Comparison of ENCODE assay signal across 36 mouse cellular contexts in the genomic region with DNA sequence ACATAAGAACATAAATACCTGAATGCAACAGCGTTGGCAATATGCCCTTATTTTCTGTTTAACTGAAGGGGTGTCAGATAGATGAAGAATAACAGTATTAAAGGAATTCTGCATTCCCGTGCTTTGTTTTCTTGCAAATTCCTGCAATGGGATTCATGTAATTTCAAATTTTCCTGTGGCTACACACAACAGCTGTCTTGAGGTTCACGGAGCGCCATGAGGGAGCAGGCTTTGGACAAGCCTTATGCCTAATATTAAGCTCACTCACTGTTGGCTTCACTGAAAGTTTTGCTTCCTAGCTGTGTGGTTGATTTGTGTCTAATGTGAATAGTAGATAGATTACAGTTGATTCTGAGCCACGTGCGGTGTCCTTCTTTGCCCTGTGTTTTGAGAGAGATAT. TPM values are rescaled to one million over a fixed set of nuclear protein-coding genes. Genes with fewer than 3 reads are reported as not detected.
"Had no signal": no experiment of that assay in that cellular context is flagged by ENCODE, and none has a peak within 500 bp of the region (broad histone marks: within the 10 kb centered on the region; RNA-seq: fewer than 3 reads in every experiment).

No protein-coding gene starts in this region.

- H3K4me2 ChIP-seq: heart, embryonic 11.5 days; heart, embryonic 12.5 days; heart, embryonic 13.5 days; heart, embryonic 15.5 days; hindbrain, embryonic 12.5 days; hindbrain, embryonic 13.5 days; hindbrain, embryonic 14.5 days; hindbrain, embryonic 15.5 days; intestine, embryonic 15.5 days; kidney, embryonic 15.5 days had no signal

- DNase-seq: heart, postnatal 10 days; heart, postnatal 14 days; heart, postnatal 36 days; heart, postnatal 4 days; kidney, adult 11 months; kidney, adult 18-20 months; kidney, adult 2 months; kidney, adult 8-10 months; kidney, adult 9 months; kidney, postnatal 10 days; kidney, postnatal 14 days; kidney, postnatal 25 days; kidney, postnatal 36 days; kidney, postnatal 4 days; layer of hippocampus, adult 9-11 months; layer of hippocampus, postnatal 36 days had no signal

- H3K4me1 ChIP-seq: heart, embryonic 10.5 days; heart, embryonic 12.5 days; heart, embryonic 13.5 days; heart, embryonic 15.5 days; hindbrain, embryonic 10.5 days; hindbrain, embryonic 12.5 days; hindbrain, embryonic 13.5 days; hindbrain, embryonic 15.5 days; intestine, embryonic 15.5 days; kidney, embryonic 15.5 days had no signal

- ATAC-seq: hindbrain, embryonic 16.5 days; hindbrain, postnatal 0 days; inflammation-experienced regulatory T-cells, adult 6 months; intestine, embryonic 15.5 days; intestine, embryonic 16.5 days; intestine, postnatal 0 days had no signal

- H3K4me3 ChIP-seq: heart, embryonic 10.5 days; heart, embryonic 12.5 days; heart, embryonic 13.5 days; heart, embryonic 15.5 days; hindbrain, embryonic 10.5 days; hindbrain, embryonic 12.5 days; hindbrain, embryonic 13.5 days; hindbrain, embryonic 15.5 days; intestine, embryonic 15.5 days; kidney, embryonic 15.5 days; layer of hippocampus, adult 2 months had no signal

- H3K36me3 ChIP-seq: heart, embryonic 10.5 days; heart, embryonic 12.5 days; heart, embryonic 13.5 days; heart, embryonic 15.5 days; hindbrain, embryonic 10.5 days; hindbrain, embryonic 12.5 days; hindbrain, embryonic 13.5 days; hindbrain, embryonic 15.5 days; intestine, embryonic 15.5 days; kidney, embryonic 15.5 days had no signal

- H3K27ac ChIP-seq: heart, embryonic 10.5 days; heart, embryonic 13.5 days; heart, embryonic 15.5 days; hindbrain, embryonic 10.5 days; hindbrain, embryonic 12.5 days; hindbrain, embryonic 13.5 days; hindbrain, embryonic 14.5 days; hindbrain, embryonic 15.5 days; hindbrain, postnatal 0 days; intestine, embryonic 15.5 days; kidney, embryonic 15.5 days; kidney, postnatal 0 days; layer of hippocampus, adult 2 months had no signal

- H3K9me3 ChIP-seq: heart, embryonic 10.5 days; heart, embryonic 12.5 days; heart, embryonic 13.5 days; heart, embryonic 15.5 days; hindbrain, embryonic 10.5 days; hindbrain, embryonic 12.5 days; hindbrain, embryonic 13.5 days; hindbrain, embryonic 15.5 days; intestine, embryonic 15.5 days; kidney, embryonic 15.5 days had no signal

- H3K9ac ChIP-seq: heart, embryonic 12.5 days; heart, embryonic 13.5 days; heart, embryonic 15.5 days; hindbrain, embryonic 12.5 days; hindbrain, embryonic 13.5 days; hindbrain, embryonic 14.5 days; hindbrain, embryonic 15.5 days; intestine, embryonic 15.5 days; kidney, embryonic 15.5 days had no signal

- H3K27me3 ChIP-seq: heart, embryonic 12.5 days; heart, embryonic 13.5 days; heart, embryonic 15.5 days; hindbrain, embryonic 12.5 days; hindbrain, embryonic 13.5 days; hindbrain, embryonic 15.5 days; intestine, embryonic 15.5 days; kidney, embryonic 15.5 days had no signal

RNA-seq across cellular contexts. Expression of a gene that starts 47.1 kb away (rescaled TPM):
- total RNA-seq: hematopoietic stem cell, adult 5-6 weeks had no signal
